Mouse (Mus musculus): ENCODE measurements around the gene Ctc1.
"Not testable (repeated sequence)": the region's sequence is repeated elsewhere in the genome, so short reads cannot be mapped to it uniquely, and the experiment has no call there.

The Ctc1 gene

DNA sequence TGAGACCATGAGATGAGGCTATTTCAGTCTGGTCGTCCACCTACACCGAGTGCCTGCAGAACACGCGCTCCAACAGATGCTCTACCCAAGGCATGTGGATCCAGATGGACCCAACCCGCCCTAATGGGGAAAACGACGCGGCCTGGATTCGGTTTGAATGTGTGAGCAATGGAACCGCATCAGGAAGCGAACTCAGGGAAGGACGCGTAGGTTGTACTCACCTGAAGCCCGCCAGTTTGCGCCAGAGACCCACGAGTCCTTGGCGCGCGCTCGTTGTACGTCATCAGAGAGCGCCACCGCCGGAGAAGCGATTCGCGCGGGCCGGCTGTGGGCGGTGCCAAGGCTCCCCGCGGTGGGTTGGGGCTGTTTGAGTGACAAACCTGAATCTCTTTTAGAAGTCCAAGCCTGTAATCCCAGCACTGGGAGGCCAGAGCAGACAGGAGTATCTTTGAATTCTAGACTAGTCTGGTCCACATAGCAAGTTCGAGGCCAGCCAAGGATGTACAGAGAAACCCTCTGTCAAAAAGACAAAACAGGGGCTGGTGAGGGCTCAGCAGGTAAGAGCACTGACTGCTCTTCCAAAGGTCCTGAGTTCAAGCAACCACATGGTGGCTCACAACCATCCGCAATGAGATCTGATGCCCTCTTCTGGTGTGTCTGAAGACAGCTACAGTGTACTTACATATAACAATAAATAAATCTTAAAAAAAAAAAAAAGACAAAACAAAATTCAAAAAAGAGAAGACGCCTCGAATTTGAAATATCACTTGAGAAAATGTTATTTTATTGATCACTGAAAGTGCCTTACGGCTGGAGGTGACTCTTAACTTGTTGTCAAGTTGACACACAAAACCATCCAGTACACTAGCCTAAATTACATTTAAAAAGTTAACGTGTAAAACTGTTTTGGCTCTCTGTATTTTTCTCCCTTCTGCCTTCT lies 7.3 kb upstream of the Ctc1 start, which contains the start of gene Pfas:
Pfas (minus strand) TSS at position 279 of the 940 bp plus-strand sequence.
- DNase-seq (ENCODE audit: low spot score), result peak; percentile 94

DNA sequence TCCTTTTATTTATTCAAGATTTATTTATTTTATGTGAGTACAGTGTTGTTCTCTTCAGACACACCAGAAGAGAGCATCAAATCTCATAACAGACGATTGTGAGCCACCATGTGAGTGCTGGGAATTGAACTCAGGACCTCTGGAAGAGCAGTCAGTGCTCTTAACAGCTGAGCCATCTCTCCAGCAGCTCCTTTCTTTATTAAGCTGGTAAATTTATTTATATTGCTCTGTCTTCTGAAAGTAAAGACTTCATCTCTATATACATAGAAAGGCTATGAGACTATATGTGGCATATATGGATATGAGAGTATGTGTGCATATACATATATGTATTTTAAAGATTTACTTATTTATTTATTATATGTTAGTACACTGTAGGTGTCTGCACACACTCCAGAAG lies 6.2 kb upstream of the Ctc1 start:
- no peak for DNase-seq (ENCODE audit: low spot score)

DNA sequence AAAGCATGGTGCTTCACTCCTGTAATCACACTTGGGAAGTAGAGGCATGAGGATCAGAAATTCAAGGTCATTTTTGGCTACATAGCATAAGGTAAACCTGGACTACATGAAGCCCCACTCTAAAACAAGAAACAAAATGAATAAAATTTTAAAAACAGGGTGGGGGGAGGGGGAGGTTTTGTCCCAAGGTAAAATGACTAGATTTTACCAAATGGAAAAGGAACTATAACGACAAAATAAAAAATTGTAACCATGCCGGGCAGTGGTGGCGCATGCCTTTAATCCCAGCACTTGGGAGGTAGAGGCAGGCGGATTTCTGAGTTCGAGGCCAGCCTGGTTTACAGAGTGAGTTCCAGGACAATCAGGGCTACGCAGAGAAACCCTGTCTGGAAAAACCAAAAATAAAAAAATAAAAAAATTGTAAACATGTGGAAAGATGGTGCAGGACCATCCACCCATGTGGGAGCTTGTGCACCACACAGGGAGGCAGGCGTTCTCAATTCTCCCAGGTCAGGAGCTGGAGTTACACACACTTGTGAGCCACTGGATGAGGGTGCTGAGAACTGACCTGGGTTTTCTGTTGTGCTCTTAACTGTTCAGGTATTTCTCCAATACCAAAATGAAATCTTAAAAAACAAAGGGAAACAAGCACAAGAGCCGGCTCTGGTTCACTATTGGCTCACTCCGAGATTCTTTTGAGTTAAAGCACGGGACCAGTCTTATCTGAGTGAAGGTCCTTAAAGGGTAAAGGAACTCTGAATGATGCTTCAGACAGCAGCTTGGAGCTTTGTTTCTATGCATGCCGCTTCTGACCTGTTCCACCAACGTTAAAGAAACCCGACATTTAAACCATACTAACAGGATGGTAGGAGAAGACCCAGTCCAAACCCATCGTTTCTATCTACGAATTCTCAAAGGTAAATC lies 5.0 kb upstream of the Ctc1 start:
- no peak for DNase-seq (ENCODE audit: low spot score)

DNA sequence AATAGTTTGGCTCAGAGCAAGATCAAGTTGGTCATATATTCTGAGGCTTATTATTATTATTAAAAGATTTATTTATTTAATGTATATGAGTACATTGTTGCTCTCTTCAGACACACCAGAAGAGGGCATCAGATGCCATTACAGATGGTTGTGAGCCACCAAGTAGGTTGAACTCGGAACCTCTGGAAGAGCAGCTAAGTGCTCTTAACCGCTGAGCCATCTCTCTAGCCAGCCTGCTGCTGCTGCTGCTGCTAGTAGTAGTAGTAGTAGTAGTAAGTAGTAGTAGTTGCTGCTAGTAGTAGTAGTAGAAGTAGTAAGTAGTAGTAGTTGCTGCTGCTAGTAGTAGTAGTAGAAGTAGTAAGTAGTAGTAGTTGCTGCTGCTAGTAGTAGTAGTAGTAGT lies 4.3 kb upstream of the Ctc1 start:
- DNase-seq (ENCODE audit: low spot score), result not testable (repeated sequence)

DNA sequence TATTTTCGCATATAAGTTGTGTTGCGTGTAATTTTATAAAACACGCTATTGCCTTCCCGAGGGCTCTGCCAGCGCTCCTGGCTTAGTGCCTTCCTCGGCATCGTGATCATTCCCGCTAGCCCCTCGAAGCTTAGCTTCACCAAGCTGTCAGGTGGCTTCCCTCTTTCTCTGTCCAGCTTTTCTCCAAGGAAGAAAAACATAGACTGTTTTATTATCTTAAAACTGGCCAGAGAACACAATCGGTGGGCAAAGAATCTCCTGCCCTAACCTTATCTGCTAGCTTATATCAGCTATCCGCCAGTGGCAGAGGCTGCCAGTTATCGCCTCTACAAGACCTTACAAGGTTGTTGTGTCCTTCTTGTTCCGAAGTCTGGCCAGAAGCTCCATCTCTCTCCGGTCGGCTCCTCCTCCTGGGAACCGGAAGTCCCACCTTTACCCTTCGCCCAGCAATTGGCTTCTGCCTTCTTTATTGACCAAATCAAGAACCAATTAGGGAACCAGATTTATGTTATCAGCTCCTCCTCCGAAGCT lies 3.6 kb upstream of the Ctc1 start:
- peak; percentile 95 for DNase-seq (ENCODE audit: low spot score)

DNA sequence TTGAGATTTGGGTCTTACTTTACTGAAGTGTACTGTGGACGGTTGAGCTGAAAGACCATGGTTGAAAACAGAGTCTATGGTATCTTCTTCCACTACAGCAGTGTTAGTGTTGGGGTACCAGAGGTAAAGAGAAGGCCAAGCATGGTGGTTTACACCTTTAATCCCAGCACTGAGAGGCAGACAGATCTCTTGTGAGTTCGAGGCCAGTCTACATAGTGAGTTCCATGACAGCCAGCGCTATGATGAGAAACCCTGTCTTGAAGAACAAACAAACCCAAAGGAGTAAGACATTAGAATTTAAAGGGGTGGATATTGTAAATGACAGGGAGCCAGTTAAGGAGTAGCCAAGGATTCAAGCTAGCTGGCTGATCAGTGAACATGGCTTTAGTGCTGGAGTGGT lies 1.0 kb downstream of the Ctc1 start:
- DNase-seq (ENCODE audit: low spot score), result no peak

DNA sequence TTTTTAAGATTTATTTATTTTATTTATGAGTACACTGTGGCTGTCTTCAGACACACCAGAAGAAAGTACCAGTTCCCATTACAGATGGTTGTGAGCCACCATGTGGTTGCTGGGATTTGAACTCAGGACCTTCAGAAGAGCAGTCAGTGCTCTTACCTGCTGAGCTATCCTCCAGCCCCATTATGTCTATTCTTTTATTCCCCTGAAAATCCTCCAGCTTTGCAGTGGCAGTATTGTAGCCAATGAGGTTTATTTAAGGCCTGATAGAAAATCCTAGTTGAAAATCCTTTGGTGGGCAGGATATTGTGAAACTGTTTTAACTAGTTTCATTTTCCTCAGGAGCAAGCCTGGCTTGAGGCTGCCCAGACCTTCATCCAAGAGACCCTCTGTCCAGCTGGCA lies 5.0 kb downstream of the Ctc1 start:
- DNase-seq (ENCODE audit: low spot score), result no peak

DNA sequence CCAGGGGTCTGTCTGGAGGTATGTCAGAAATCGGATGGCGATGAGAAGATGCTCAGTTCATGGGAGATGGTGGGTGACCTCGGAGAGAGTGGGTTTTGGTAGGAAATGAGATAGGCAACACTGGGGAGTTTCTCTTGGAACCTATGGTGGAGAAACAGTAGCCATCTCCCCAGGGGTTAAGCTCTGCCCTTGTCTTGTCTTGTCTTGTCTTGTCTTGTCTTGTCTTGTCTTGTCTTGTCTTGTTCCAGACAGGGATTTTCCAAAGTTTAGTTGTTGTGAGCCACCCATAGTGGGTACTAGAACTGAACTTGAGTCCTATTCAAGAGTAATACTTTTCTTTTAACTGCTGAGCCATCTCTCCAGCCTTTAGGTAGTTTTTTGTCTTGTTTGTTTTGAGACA lies 10.9 kb downstream of the Ctc1 start:
- no peak for DNase-seq (ENCODE audit: low spot score)

DNA sequence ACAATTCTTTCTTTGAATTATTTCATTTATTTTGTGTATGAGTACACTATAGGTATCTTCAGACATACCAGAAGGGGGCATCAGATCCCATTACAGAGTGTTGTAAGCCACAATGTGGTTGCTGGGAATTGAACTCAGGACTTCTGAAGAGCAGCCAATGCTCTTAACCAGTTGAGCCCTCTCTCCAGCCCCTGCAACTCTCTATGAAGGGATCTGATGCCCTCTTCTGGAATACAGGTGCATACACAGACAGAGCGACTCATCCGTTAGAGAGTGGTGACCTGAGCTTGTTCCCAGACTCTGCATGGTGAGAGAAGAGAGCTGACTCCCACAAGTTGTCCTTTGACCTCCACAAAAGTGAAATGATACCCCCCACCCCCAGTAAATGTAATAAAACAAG lies 13.1 kb downstream of the Ctc1 start:
- DNase-seq (ENCODE audit: low spot score), result no peak

DNA sequence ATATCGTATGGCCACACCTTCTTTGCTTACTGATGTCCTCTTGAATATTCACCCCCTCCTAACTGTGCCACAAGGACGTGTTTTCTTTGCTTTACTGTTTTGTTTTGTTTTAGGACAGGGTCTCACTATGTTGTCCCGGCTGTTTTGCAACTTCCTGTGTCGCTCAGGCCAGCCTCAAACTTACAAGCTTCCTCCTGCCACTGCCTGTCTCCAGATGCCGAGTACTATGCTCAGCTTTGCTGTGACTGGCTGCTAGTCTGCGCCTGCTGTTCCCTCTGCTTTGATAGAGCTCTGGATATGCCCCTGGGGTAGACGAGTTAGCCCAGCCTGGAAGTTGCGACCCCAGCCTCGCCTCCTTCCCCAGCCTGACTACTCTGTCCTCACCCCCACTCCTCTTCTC lies 17.8 kb downstream of the Ctc1 start:
- DNase-seq (ENCODE audit: low spot score), result no peak

DNA sequence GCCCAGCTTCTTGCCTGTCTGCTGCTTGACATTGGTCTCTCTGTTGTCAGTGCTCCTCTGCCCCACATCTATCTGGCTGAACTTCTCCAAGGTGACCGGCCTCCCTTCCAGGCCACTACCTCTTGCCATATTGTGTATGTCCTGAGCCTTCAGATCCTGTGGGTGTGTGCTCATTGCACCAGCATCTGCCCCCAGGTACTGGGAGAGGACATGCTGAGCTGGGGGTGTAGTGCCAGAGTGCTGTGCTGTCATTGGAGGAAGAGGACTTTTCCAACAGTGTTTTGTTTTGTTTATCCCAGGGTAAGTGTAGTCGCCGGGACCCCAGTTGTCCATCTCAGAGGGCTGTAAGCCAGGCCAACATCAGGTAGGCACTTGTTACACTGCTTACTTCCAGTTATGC lies 18.9 kb downstream of the Ctc1 start:
- DNase-seq (ENCODE audit: low spot score), result no peak

DNA sequence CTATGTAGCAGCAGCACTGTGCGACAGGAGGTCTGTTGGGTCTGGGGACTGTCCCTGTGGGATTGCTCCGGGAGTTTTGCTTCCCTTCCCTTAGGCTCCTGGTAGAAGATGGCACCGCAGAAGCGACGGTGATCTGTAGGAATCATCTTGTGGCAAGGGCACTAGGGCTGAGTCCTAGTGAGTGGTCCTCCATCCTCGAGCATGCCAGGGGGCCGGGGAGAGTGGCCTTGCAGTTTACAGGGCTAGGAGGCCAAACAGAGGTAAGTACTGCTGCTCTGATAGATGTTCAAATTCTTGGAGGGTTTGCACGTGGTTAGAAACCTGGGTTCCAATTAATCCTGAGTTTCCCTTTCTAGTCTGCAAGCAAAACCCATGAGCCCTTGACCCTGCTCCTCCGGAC lies 19.7 kb downstream of the Ctc1 start:
- DNase-seq (ENCODE audit: low spot score), result no peak

DNA sequence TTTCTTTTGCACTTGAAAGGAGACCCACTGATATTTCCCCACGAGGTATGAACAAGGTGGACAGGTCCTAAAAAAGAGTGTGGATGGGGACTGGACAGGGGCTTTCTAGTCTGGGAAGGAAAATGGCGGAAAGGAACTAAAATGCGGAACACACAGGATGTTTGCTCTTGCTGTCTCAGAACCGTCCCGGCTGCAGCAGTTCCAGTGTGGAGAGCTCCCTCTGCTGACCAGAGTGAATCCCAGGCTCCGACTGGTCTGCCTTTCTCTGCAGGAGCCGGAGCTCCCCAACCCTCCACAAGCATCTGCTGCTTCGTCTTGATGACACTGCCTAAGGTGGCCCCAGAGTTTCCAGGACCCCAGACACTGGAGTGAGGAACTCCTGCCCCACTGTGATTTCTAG lies 20.1 kb downstream of the Ctc1 start:
- peak; percentile 82 for DNase-seq (ENCODE audit: low spot score)

DNA sequence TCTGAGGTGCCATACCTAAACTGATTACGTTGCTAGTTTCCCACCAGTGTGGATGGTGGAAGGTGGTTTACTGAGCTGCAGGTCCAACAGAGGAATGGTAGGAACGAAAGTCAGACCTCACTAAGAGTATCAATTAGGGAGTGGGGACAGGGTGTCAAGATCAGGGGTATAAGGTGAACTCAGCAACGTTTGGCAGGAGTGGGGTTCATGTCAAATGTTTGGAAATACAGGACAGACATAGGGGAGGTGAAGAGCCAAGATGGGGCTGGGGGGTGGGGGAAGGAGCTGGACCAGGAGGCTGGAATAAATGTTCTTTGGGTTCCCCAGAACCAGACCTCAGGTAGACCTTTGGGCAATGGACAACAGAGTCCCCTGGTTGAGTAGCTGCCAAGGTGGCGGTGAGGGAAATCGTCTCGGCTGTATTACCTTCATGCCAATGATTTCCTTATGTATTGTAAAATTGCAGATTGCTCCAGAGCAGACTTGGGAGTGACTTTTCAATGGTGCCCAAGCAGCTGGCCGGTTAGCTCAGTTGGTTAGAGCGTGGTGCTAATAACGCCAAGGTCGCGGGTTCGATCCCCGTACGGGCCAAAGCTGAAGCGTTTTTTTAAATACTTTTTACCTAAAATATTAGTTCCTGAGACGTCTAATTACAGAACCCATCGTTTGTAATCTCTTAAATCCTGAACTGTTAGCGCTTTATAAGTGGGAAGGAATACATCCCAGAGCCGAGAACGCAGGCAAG lies 20.9 kb downstream of the Ctc1 start:
- peak; percentile 90 for DNase-seq (ENCODE audit: low spot score)

DNA sequence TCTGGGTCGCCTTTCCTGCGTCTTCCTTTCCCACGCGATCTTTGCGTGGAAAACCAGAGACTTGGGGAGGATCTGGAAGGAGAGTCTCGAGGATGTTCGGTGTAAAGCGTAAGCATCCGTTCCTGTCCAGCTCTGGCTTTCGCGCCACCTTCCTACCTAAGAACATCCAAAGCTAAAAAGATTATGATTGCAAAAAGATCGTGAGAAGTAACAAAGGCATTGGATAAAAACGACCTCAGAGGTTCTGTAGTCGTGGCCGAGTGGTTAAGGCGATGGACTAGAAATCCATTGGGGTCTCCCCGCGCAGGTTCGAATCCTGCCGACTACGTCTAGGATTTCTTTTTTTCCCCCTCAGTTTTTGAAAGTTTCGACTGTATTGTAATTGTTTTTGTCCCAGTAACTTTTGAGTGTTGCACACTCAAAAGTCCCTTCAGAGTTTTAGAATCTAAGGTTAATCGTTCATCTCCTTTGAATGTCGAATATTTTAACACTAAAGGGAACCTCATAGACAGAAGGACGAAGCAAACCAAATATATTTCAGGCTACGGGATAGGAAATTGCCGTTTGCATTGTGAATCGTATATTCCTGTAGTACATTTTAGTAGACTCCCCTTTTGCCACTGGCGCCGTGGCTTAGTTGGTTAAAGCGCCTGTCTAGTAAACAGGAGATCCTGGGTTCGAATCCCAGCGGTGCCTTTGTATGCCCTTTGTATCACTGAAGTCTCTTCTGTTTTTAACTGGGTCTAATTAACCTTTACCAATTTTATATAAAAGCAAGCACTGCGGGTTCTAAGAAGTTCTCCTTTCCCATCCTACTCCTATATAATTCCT lies 21.7 kb downstream of the Ctc1 start:
- DNase-seq (ENCODE audit: low spot score), result peak; percentile 90

DNA sequence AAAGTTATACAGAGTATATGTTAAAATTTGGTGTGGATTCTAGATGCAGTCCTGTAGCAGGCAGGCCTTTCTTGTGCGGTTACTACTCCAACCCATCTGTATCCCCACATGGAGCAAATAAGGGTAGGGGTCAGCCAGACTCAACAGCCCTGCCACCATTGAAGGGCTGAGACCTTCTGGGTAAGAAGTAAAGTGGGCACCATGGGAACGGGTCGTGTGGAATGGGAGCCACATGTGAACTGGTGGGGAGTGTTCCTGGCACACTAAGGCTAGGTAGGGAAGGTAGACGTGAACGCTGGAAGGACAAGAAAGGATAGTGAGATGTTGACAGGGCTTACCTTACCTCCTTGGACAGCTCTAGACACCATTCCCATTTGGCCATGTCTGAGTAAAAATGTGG lies 22.5 kb downstream of the Ctc1 start:
- no peak for DNase-seq (ENCODE audit: low spot score)

DNA sequence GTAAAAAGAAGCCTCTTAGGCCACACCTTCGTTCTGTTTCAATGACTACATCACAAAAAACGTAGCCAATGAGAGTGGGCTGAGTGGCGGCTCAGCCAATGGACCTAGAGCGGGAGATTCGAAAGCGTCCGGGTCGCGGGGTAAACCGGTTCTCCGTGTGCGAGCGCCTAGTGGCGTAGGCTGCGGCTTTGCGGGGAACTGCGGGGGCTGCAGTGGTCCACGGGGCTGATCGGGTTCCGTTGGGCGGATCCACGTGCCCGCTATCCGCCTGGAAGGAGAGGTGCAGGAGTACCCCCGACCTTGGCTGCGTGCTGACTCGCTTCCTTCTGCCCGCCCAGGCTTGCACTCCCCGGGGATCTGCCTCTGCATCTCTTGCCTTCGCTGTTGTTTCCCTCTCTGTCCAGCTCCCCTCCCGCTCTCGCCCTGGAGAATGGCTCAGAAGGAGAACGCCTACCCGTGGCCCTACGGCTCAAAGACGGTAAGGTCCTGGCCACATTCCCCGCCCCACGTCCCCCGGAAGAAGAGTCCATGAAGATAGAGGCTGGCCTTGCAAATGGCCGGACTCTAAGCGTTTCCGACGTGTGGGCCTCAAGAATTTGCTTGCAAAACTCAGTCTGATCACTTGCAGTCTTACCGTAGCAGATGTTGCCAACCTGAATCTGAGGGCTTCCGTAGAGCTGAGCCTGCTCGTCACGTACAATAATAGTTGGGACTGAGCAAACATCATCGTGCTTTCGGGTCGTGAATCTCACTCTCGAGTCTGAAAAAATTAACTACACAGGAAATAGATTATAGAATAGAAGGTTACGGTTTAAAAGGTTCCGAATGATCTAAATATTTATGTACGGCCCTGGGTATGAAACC lies 30.1 kb downstream of the Ctc1 start, which contains the start of gene Aurkb:
Aurkb (plus strand) TSS at position 117 of the 864 bp plus-strand sequence.
- peak; percentile 94 for DNase-seq (ENCODE audit: low spot score)

DNA sequence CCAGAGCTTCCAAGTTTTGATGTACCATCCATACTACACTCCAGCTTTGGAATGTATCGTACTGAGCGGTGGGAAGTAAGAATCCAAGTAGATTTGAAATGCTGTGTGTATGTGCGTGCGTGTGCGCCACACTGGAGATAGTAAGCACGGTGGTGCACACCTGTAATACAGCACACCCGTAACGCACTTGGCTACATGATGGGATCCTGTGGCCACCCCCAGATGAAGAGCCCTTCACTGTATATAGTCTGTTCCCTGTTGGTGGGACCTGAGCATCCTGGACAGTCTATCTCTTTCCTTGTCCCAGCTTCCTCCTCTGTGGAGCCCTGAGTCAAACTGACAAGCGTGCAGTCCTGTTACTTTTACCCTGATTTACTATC lies 30.7 kb downstream of the Ctc1 start:
- DNase-seq (ENCODE audit: low spot score), result no peak

DNA sequence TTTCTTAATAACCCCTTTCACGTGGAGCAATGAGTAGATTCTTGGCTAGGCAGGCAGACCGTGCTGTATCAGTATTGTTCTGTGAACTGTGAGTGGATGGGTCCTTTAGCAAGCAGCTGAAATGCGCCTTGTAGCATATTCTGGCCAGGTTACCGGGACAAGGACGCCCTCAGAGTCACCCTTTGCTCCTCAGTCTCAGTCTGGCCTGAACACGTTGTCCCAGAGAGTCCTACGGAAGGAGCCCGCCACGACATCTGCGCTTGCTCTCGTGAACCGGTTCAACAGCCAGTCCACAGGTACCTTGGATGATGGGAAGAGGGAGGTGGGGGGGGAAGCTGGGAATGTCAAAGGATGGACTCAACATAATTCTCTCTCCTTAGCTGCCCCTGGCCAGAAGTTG lies 31.9 kb downstream of the Ctc1 start:
- no peak for DNase-seq (ENCODE audit: low spot score)

DNA sequence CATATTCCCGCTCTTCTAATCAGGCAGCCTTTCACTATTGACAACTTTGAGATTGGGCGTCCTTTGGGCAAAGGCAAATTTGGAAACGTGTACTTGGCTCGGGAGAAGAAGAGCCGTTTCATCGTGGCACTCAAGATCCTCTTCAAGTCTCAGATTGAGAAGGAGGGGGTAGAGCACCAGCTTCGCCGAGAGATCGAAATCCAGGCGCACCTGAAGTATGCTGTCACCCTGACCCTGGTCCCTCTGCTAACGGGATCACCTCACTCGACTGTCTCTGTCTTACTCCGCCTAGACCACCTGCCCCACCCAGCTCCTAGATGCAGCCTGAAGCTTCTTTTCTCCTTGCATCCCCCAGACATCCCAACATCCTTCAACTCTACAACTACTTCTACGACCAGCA lies 32.4 kb downstream of the Ctc1 start:
- no peak for DNase-seq (ENCODE audit: low spot score)

Data from c-Kit-positive CD71-positive TER-119-positive erythroid progenitor cells, embryonic 14.5 days (primary cell).